Mouse (Mus musculus) erythroblast, adult 5-6 weeks (primary cell): ENCODE measurements around the gene Zmym4. TPM values are rescaled to one million over a fixed set of nuclear protein-coding genes. Genes with fewer than 3 reads are reported as not detected.
"Not testable (repeated sequence)": the region's sequence is repeated elsewhere in the genome, so short reads cannot be mapped to it uniquely, and the experiment has no call there.

ENCODE experiments used
- ATAC-seq: replicated peaks from 2 replicates; pipeline ENCODE4 v1.8.0; 2016; ENCODE audit warnings: moderate number of reproducible peaks, mild to moderate bottlenecking, moderate TSS enrichment, inconsistent platforms; ENCODE audit not compliant: poor library complexity, low FRiP score, severe bottlenecking
- total RNA-seq, 2 experiments: library from RNA; stranded (forward) in 1 of 2; stranded (reverse) in 1 of 2; fragments of 150-400 nt in 1 of 2; fragments of 200-764, 138-1000 nt in 1 of 2; gene quantifications; 2 replicates each; pipeline versions ENCODE4 v1.2.3 to v1.2.4; 2015 to 2017; ENCODE audit warnings: low replicate concordance in 2 of 2

Zmym4 gene
- total RNA-seq, 2 experiments from 2014 or later: 7.5 to 11.7 TPM

DNA sequence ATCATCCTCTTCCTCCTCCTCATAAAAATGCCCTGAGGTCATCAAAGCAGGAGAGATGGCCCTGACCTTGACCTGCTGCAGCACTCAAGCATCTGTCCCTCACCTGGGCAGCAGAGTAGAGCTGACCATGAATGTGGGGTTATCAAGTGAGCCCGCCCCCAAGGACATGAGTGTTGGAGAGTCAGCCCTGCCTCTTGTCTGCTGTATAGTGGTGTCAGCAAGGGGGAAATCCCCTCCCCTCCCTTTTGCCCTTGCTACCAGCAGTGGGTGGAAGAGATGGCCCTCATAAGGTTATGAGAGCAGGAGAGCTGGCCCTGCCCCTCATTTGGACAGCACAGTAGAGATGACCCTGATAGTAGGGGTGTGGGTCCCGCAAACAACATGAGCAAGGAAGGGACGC, 10.5 kb downstream of the Zmym4 start:
- no peak for ATAC-seq

DNA sequence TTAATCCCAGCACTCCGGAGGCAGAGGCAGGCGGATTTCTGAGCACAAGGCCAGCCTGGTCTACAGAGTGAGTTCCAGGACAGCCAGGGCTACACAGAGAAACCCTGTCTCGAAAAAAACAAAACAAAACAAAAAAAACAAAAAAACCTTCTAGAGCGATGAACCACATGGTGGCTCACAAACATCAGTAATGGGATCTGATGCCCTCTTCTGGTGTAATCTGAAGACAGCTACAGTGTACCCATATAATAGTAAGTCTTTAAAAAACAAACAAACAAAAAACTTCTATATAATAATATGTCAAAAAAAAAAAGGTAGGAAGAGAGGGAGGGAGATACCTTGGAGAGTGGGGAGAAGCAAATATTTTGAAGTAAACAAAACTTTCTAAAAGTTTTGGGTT, 17.1 kb downstream of the Zmym4 start:
- ATAC-seq: not testable (repeated sequence)

DNA sequence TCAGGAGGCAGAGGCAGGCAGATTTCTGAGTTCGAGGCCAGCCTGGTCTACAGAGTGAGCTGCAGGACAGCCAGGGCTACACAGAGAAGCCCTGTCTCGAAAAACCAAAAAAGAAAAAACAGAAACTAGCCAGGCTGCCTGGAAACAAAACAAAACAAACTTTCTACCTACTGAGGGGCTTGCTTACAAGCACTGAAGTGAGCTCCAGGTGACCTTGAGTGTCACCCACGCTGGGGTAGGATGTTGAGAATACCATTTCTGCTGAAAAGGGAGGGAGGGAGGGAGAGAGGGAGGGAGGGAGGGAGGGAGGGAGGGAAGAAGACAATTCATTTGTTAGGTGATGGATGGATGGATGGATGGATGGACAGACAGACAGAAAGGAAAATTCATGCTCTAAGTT, 24.5 kb downstream of the Zmym4 start:
- ATAC-seq: no peak

DNA sequence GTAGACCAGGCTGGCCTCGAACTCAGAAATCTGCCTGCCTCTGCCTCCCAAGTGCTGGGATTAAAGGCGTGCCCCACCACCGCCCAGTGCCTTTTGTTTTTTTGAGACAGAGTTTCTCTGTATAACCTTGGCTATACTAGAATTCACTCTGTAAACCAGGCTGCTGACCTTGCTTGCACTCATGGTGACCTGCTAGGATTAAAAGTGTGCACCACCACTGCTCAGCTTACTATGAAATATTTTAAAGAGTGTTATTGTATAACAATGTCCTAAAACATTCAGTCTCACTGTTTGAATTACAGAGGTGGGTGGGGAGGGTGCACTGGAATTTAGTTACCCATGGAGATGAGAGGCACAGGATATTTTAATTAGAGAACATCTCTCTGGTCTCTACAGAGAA, 25.1 kb downstream of the Zmym4 start:
- ATAC-seq: no peak

DNA sequence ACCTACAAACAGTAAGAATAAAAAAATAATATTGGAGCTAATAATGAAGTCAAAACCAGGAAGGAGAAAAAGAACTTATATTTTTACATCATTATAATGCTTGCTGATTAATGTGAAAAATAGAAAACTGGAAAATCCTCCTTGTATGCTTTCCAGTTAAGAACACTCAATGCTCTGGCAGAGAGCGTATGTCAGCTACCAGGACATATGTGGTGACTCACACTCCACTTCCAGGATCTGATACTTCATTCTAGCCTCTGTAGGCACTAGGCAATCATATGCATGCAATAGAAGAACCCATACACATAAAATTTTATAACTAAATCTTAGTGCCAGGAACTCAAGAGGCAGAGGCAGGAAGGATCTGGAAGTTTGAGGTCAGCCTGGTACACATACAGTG, 40.2 kb downstream of the Zmym4 start:
- no peak for ATAC-seq

DNA sequence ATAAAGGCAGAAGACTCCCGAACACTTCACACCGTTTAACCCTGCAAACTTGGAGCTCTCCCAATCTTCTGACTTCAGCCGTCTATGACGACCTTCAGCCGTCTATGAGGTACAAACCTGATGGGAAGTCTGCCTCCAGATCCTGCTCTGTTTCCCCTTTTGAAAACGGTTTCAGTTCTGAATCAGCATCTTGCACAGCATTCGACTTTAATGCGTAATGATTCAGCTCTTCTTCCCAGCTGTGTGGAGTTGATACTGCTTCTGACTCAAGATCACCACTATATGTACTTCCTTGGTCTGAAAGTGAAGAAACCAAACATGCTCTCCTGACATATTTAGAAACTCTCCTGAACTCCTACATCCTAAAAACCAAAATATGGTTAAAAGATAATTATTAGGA, 78.1 kb downstream of the Zmym4 start:
- ATAC-seq: no peak

DNA sequence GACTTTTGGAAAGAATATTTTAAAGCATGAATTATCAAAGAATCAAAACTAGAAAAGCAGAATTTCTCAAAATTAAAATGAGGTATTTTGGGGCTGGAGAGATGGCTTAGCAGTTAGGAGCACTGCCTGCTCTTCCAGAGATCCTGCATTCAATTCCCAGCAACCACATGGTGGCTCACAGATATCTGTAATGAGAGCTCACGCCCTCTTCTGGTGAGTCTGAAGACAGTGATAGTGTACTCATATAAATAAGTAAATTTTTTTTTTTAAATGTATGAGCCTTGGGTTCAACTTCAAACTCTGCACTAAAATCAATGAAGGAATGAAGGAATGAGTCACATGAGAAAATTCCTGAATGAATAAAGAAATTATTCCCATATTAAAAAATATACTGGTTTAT, 82.0 kb downstream of the Zmym4 start:
- ATAC-seq: no peak

DNA sequence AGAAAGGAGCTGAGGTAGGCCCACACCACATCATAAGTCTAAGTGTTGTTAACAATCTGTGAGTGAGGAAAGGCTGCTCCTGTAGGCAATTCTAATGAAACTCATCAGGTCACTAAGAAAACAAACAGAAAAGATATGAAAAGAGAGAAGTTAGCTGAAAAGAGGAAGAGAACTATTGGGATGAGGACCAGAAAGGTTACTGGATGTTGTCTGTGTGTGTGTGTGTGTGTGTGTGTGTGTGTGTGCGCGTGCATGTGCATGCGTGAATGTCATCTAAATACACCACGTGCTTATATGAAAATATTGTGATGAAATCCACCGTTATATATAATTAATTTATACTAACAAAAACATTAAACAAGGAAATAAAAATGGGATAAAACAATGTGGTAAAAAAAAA, 84.3 kb downstream of the Zmym4 start:
- ATAC-seq: no peak

DNA sequence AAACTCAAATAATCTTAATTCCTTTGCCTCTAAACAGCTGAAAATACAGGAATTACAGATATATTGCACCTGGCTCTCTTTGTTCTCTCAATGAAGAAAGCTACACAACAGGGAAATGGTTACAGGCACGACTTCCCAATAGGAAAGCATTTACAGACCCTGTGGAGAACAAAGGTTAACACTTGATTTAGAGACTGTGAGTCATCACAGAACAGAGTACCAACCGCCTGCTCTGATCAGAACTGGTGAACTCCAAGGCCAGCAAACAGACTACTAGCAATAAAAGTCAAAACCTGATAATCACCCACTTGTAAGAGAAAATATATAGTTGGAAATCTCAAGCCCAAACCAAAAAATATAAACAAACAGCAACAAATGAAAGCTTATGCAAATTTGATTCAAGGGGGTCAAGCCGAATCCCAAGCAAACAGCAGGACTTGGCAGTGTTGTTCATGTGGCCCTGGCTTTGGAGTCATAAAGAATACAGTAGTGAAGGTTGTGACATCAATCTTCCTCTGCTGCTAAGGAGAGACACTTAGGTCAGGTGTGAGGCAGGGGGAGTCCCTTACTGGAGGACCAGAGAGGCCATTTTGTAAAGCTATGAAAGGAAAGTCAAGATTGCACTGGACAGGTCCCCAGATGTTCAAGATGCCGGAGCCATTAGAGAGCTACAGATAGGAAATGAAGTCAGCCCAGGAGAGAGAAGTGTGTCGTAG, 88.2 kb downstream of the Zmym4 start:
- ATAC-seq: no peak

DNA sequence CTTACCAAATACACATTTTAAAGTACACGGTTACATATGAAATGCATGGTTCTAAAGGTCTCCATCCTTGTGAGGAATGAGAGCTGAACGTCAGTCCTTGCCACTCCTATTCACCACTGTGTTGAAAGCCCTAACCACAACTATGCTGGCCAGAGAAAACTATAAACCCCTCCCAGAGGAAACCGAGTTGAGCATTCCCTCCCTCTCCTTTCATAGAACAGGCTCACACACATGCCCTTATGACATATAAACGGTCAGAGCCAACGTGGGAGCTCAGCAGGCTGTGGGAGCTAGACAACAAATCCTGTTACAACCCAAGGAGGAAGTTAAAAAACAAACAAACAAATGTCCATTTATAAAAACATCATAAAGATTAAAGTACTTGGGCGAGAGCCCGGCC, 95.2 kb downstream of the Zmym4 start:
- ATAC-seq: no peak

DNA sequence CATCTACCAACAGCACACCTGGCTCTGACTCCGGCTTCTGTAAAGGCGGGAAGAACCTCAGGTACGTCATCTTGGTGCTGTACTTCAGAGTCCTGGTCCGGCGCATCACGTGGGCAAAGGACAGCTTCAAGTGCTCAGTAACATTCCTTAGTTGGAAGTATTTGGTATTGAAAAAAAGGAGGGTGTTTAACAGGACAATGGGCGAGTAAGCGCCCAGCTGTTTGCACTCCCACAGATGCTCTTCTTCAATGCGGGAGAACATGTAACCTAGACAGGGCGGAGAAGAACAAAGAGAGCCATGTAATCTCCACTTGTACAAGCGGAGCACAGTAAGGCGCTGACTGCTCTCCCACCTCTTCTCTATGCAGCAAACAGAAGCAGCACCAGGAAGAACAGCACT, 99.2 kb downstream of the Zmym4 start:
- no peak for ATAC-seq

DNA sequence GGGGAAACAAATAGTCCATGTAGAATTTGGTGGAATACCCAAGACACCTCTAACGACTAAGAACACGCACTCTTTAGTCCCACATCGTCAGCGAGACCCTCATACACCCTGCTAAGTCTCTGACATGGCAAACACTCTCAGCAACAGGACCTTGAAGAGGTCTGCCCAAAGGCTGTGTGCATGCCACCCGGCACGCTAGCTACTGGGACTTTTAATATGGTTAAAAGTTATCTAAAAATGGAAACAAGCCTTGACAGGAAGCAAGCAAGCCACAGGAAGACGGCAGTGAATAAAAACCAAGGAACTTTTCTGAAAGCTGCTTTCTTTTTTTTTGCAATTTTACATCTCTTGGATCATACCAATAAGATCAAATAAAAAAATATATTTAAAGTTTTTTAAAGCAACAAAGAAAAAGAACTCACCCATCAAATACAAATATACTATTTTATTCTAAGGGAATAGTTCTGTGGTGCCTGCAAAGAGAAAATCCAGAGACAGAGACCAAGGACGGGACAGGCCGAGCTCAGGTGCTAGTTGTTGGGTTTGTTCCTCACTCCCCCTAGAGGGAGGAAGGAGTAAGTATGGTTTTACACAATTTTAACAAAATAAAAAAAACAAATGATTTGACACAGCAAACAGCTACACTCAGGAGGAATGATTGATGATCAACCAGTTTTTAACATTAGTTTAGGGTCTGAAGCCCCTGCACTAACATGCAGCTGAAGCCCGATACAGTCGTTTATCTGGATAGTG, 106.2 kb downstream of the Zmym4 start:
- ATAC-seq: no peak

DNA sequence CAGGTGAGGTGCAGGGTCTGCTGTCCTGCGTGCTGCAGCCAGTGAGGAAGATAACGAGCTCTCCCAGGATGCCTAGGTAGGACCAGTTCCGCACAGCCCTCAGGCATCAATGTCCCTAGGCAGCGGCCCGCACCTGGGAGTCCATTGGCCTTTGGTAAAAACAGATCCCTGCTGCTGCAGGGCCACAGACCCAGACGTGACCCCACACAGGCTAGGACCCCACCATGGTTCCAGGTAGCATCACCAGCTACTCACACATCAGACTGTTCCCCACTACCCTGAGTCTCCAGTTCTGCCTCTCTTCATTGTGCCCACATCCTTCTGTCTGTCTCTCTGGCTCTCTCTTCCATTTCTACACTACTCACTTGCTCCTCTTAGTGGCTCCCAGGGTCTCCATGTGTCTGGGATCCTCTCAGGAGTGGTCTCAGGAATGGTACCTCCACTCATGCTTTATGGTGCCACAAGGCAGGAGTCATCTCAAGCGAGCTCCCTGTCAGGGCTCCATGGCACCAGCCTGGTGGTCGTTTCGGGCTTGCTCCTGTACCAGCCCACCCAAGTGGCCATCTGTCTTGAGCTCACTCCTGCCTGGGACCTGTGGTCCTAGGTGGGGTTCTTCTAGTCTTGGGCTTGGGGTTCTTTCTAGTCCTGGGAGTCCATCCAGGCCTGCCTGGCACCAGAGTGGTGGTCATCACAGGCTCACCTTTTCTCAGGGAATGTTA, 107.5 kb downstream of the Zmym4 start:
- no peak for ATAC-seq

DNA sequence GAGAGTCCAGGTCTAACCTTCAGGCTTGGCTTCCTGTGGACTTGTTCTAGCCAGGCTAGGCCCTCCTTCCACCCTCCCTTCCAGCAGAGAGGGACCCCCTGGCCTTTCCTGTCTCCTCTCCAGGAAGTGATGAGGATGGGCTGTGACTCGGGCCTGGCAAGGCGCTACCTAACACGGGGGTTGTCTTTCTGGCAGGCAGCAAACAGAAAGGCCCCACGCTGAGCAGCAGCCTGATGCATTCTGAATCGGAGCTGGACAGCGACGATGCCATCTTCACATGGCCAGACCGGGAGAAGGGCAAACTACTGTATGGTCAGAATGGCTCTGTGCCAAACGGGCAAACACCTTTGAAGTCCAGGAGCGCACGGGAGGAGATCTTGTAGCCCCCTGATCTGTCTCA, 115.0 kb downstream of the Zmym4 start:
- no peak for ATAC-seq

DNA sequence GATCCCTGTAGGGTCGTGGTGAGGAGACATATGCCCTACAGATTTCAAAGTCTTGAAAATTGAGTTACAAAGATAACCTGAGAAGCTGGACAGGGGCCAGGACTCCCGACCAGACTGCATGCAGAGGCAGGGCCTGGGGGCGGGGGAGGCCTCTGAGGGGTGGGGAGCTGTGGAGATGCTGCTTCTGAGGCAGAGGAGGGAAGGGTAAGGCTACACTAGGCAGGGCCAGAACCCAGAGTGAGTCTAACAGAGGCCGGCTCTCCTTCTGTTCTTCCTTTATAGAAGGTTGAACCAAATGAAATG, 117.2 kb downstream of the Zmym4 start:
- no peak for ATAC-seq

DNA sequence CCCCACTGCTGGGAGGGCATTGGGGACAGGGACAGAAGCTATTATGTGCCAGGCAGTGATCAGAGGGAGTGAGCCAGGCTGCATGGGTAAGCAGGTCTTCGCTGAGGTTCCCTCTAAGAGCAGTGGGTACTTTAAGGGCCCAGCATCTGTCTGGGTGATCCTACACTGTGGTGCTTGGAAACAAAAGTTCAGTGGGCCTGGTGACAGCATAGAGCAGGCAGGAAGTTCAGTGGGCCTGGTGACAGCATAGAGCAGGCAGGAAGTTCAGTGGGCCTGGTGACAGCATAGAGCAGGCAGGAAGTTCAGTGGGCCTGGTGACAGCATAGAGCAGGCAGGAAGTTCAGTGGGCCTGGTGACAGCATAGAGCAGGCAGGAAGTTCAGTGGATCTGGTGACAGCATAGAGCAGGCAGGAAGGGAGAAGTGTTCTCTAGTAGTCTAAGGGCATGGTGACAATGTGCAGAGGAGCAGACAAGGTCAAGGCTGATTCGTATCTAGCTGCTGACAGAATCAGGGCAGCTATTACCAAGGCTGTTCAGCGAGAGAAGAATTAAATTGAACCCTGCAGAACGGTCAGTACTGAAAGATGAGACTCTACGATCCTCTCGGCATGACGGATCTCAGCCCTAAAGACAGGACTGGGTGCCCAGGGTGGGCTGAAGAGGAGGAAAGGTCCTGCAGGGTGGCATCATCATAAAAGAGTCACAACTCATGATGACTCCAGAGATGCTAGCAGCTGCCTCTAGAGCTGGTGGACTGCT, 117.7 kb downstream of the Zmym4 start:
- no peak for ATAC-seq

DNA sequence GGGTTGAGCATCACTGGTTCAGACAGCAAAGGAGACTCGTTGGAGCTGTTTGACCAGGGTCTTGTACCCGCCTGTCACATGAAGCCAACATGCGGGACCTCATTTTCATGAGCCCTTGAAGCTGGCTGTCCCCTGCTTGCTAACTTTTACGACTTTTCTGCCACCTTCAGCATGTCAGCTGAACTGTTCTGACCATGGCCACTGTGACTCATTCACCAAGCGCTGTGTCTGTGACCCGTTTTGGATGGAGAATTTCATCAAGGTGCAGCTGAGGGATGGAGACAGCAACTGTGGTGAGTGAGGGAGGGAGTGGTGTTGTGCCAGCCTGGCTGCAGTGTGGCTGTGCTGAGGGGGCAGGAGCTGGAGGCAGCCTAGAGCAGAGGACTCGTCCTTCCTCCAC, 121.0 kb downstream of the Zmym4 start:
- no peak for ATAC-seq

DNA sequence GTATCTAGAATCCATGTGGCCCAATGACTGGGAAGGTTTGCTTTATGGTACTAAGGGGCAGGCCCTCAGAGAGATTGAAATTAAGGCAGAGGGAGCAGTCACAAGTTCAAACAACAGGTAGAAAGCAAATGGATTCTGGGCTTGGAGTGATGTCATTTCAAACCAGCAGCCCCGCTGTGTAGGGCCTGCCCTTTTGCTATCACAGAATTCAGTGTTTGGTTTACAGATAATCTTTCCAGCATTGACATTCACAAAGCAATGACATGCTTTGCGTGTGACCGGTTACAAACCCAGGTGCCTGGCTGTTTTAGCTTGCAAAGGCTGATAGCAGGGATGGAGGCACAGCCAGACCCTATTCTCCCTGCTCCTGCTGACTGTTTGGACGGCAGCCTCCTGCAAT, 122.3 kb downstream of the Zmym4 start:
- no peak for ATAC-seq

DNA sequence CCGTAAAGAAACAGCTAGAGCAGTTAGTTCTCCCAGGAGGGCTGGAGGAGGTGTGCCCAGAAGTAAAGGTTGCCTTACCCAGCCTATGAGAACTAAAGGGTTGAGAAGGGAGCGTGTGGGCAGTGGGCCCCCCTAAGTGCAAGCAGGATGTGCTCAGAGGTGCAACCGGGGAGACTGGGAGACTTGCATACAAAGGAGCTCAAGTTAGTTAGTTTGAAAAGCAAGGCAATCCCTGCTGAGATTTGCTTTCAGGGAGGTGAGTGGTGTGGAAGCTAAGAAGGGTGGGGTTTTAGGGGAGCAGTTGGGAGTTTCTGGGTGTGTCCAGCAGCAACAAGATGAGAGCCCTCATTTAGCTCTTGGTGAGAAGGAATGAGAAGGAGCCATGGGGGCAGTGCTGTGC, 125.0 kb downstream of the Zmym4 start:
- no peak for ATAC-seq

DNA sequence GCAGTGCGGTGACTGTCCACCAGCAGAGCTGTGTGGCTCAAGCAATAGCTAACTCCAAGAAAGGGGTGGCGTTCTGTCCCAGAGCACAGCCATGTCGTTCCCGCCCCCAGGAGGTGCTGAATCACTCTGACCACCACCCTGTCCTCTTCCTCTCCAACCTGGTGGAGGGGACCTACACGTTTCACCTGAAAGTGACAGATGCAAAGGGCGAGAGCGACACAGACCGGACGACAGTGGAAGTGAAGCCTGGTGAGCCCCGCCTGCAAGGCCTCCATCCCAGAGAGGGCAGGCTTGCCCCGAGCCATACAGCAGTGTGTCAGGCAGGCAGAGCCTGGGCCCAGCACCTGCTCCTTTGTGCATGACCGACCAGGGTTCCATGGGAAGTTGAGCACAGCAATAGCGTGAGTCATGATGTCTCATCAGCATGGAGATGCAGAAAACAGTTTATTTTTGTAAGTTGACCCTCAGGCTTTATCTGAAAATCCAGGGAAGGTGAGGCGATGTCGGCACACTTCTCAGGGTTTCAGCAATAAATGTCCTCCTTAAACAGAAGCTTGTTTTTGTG, 126.9 kb downstream of the Zmym4 start:
- ATAC-seq: no peak
